Mouse (Mus musculus) c-Kit-negative CD71-positive TER-119-positive erythroid progenitor cells, embryonic 14.5 days (primary cell): ENCODE measurements at regions not wholly inside any gene's neighbourhood (a gene's known extent, or its start where the extent isn't known, plus 50 kb on each side); places are given as distances from the start of the nearest gene placed in this dataset.

Experiments used
- DNase-seq: peaks from one replicate; pipeline ENCODE4 v3.0.0-alpha.2; 2013; ENCODE audit warnings: low read depth, low spot score

DNA sequence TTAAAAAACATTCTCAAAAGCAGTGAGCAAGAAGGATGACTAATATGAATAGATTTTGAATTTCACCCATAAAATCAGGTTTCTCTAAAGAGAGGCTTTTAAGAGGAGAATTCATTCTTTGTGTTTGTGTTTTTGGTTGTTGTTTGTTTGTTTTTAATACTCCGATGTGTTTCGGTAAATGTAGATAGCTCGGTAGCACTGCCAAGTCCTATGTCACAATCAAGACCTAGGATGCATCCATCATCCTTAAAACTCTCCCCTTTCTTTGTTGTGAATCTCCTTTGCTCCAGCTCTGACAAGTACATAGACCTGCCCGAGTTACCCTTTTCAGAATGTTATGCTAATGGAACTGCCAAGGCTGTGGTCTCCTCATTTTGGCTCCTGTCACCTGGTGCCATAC lies 1126.2 kb upstream of the A1bg start:
- DNase-seq: no peak

GRCm38 (mm10) chr15:62046276-62046675 lies 1123.5 kb upstream of the A1bg start:
- no peak for DNase-seq

GRCm38 (mm10) chr15:62044654-62045335 lies 1122.0 kb upstream of the A1bg start:
- no peak for DNase-seq

DNA sequence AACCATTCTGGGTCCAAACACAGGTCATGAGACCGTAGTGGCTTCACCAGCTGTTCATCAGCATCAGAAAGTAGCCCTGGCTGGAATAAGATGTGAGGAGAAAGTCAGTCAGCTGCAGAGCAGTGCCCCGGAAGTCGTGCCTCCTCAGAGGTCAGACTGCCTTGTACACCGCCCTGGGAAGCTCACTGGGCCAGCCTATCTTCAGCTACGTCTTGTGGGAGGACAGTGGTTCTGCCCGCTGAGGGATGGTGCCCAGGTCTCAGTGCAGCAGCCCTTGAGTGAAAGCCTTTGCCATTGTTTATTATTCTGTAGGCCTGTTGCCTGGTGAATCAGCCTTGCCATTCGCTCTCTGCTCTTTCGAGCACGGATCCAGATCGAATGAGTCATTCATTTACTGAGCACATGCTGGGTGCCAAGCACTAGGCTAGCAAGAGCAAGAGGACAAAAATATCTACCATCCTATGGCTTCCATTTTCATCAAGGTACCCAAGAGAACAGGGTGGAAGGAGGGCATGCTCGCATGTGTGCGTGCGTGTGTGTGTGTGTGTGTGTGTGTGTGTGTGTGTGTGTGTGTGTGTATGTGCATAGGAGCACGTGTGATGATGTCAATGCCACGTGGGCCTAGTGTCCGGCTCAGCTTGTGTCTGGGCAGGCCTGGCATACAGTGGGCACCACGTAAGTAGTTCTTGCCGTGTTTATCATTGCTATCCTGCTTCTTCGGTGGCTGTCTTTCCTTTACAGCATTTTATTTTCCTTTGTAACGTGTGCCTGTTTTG lies 1121.0 kb upstream of the A1bg start:
- DNase-seq: no peak

- no peak for DNase-seq
These were observed 1120.2 kb upstream of the A1bg start for GRCm38 (mm10) chr15:62042924-62043504.
